Mouse (Mus musculus): ENCODE data around the gene Zdhhc3. TPM values are rescaled to one million over a fixed set of nuclear protein-coding genes. Genes with fewer than 3 reads are reported as not detected.
A peak's percentile ranks its signal among the peaks of the same experiment; 100 is the strongest.

Zdhhc3 gene
- polyA plus RNA-seq (2012; rRNA removed) = 20.6 and 24.7 TPM in 2 replicates

GRCm38 (mm10) chr9:123112805-123113521, at the start of gene Zdhhc3, which contains the start of gene Exosc7:
TSS of gene Zdhhc3 (minus strand) at chr9:123113205.
TSS of gene Exosc7 (plus strand) at chr9:123113215.
- Histone ChIP-seq H3K4me3 (ENCODE audit: control insufficient read depth, low read depth, low read length) (peak within 1 kb of the TSS; percentile 75), H3K27ac (ENCODE audit: control insufficient read depth, insufficient read depth, low read depth, low read length) (peak within 1 kb of the TSS; percentile 19), H3K27me3 (ENCODE audit: control insufficient read depth, insufficient read depth, low read length) (no peaks in the 10 kb centered on the region), H3K36me3 (ENCODE audit: control insufficient read depth, insufficient read depth, low read length) (no peaks in the 10 kb centered on the region), H3K4me1 (ENCODE audit: control insufficient read depth, insufficient read depth, low read length) (peaks cover 3% of the 10 kb centered on the region)
- TF ChIP-seq POLR2A (IDR thresholded peaks at IDR 0.05; ENCODE audit: control insufficient read depth, low read depth, low read length) (peak; percentile 78), CTCF (IDR thresholded peaks at IDR 0.05; ENCODE audit: control insufficient read depth, insufficient read depth, insufficient replicate concordance, low read depth, low read length) (no peak)

GRCm38 (mm10) chr9:123161792-123162191, 48.8 kb upstream of the Zdhhc3 start:
- no peak overlapping the region for H3K27ac ChIP-seq (ENCODE audit: control insufficient read depth, insufficient read depth, low read depth, low read length)
- no peak for TF ChIP-seq CTCF (IDR thresholded peaks at IDR 0.05; ENCODE audit: control insufficient read depth, insufficient read depth, insufficient replicate concordance, low read depth, low read length)
- TF ChIP-seq POLR2A (IDR thresholded peaks at IDR 0.05; ENCODE audit: control insufficient read depth, low read depth, low read length) = no peak

GRCm38 (mm10) chr9:123159330-123159729, 46.3 kb upstream of the Zdhhc3 start:
- no peak overlapping the region for H3K27ac ChIP-seq (ENCODE audit: control insufficient read depth, insufficient read depth, low read depth, low read length)
- H3K27me3 ChIP-seq (ENCODE audit: control insufficient read depth, insufficient read depth, low read length) = no peaks in the 10 kb centered on the region
- no peak for TF ChIP-seq POLR2A (IDR thresholded peaks at IDR 0.05; ENCODE audit: control insufficient read depth, low read depth, low read length)
- TF ChIP-seq CTCF (IDR thresholded peaks at IDR 0.05; ENCODE audit: control insufficient read depth, insufficient read depth, insufficient replicate concordance, low read depth, low read length) = peak; percentile 34; the same call in 1 of the 2 replicates
- H3K4me3 ChIP-seq (ENCODE audit: control insufficient read depth, low read depth, low read length) = no peak overlapping the region
- peaks cover 10% of the 10 kb centered on the region for H3K4me1 ChIP-seq (ENCODE audit: control insufficient read depth, insufficient read depth, low read length)
- no peaks in the 10 kb centered on the region for H3K36me3 ChIP-seq (ENCODE audit: control insufficient read depth, insufficient read depth, low read length)

More at GRCm38 (mm10) chr9:123161792-123162191, 48.8 kb upstream of the Zdhhc3 start:
- H3K27me3 ChIP-seq (ENCODE audit: control insufficient read depth, insufficient read depth, low read length) = no peaks in the 10 kb centered on the region
- no peaks in the 10 kb centered on the region for H3K36me3 ChIP-seq (ENCODE audit: control insufficient read depth, insufficient read depth, low read length)
- H3K4me3 ChIP-seq (ENCODE audit: control insufficient read depth, low read depth, low read length) = no peak overlapping the region
- H3K4me1 ChIP-seq (ENCODE audit: control insufficient read depth, insufficient read depth, low read length) = peaks cover 4% of the 10 kb centered on the region

- Histone ChIP-seq H3K27me3 (ENCODE audit: control insufficient read depth, insufficient read depth, low read length) (no peaks in the 10 kb centered on the region), H3K4me3 (ENCODE audit: control insufficient read depth, low read depth, low read length) (peak overlapping the region; percentile 43; the same call in 1 of the 2 replicates), H3K4me1 (ENCODE audit: control insufficient read depth, insufficient read depth, low read length) (peaks cover 10% of the 10 kb centered on the region), H3K36me3 (ENCODE audit: control insufficient read depth, insufficient read depth, low read length) (no peaks in the 10 kb centered on the region), H3K27ac (ENCODE audit: control insufficient read depth, insufficient read depth, low read depth, low read length) (no peak overlapping the region)
- no peak for TF ChIP-seq CTCF (IDR thresholded peaks at IDR 0.05; ENCODE audit: control insufficient read depth, insufficient read depth, insufficient replicate concordance, low read depth, low read length)
- TF ChIP-seq POLR2A (IDR thresholded peaks at IDR 0.05; ENCODE audit: control insufficient read depth, low read depth, low read length) = no peak
These were observed 45.3 kb upstream of the Zdhhc3 start for GRCm38 (mm10) chr9:123158125-123158836.

- Histone ChIP-seq H3K4me3 (ENCODE audit: control insufficient read depth, low read depth, low read length) (peak overlapping the region; percentile 43), H3K36me3 (ENCODE audit: control insufficient read depth, insufficient read depth, low read length) (no peaks in the 10 kb centered on the region)
- no peak for TF ChIP-seq CTCF (IDR thresholded peaks at IDR 0.05; ENCODE audit: control insufficient read depth, insufficient read depth, insufficient replicate concordance, low read depth, low read length)
- no peak for TF ChIP-seq POLR2A (IDR thresholded peaks at IDR 0.05; ENCODE audit: control insufficient read depth, low read depth, low read length)
These were observed 44.7 kb upstream of the Zdhhc3 start for GRCm38 (mm10) chr9:123157699-123158098.

GRCm38 (mm10) chr9:123156910-123157361, 43.9 kb upstream of the Zdhhc3 start:
- TF ChIP-seq POLR2A (IDR thresholded peaks at IDR 0.05; ENCODE audit: control insufficient read depth, low read depth, low read length) (peak; percentile 53; the same call in 1 of the 2 replicates), CTCF (IDR thresholded peaks at IDR 0.05; ENCODE audit: control insufficient read depth, insufficient read depth, insufficient replicate concordance, low read depth, low read length) (no peak)
- no peaks in the 10 kb centered on the region for H3K36me3 ChIP-seq (ENCODE audit: control insufficient read depth, insufficient read depth, low read length)
- peak overlapping the region; percentile 86 for H3K4me3 ChIP-seq (ENCODE audit: control insufficient read depth, low read depth, low read length)
- peaks cover 10% of the 10 kb centered on the region for H3K4me1 ChIP-seq (ENCODE audit: control insufficient read depth, insufficient read depth, low read length)
- no peak overlapping the region for H3K27ac ChIP-seq (ENCODE audit: control insufficient read depth, insufficient read depth, low read depth, low read length)
- no peaks in the 10 kb centered on the region for H3K27me3 ChIP-seq (ENCODE audit: control insufficient read depth, insufficient read depth, low read length)

More at GRCm38 (mm10) chr9:123157699-123158098, 44.7 kb upstream of the Zdhhc3 start:
- H3K27ac ChIP-seq (ENCODE audit: control insufficient read depth, insufficient read depth, low read depth, low read length) = no peak overlapping the region
- no peaks in the 10 kb centered on the region for H3K27me3 ChIP-seq (ENCODE audit: control insufficient read depth, insufficient read depth, low read length)
- peaks cover 10% of the 10 kb centered on the region for H3K4me1 ChIP-seq (ENCODE audit: control insufficient read depth, insufficient read depth, low read length)

GRCm38 (mm10) chr9:123153121-123153520, 40.1 kb upstream of the Zdhhc3 start:
- H3K36me3 ChIP-seq (ENCODE audit: control insufficient read depth, insufficient read depth, low read length) = no peaks in the 10 kb centered on the region
- H3K4me3 ChIP-seq (ENCODE audit: control insufficient read depth, low read depth, low read length) = no peak overlapping the region
- no peak overlapping the region for H3K27ac ChIP-seq (ENCODE audit: control insufficient read depth, insufficient read depth, low read depth, low read length)
- H3K4me1 ChIP-seq (ENCODE audit: control insufficient read depth, insufficient read depth, low read length) = peaks cover 10% of the 10 kb centered on the region
- no peaks in the 10 kb centered on the region for H3K27me3 ChIP-seq (ENCODE audit: control insufficient read depth, insufficient read depth, low read length)
- no peak for TF ChIP-seq POLR2A (IDR thresholded peaks at IDR 0.05; ENCODE audit: control insufficient read depth, low read depth, low read length)
- no peak for TF ChIP-seq CTCF (IDR thresholded peaks at IDR 0.05; ENCODE audit: control insufficient read depth, insufficient read depth, insufficient replicate concordance, low read depth, low read length)

Measured in testis, adult 2 months (tissue).